Mouse (Mus musculus) liver, postnatal 0 days (tissue): Measurements from ENCODE around the gene Olfr65.

ENCODE experiments used
- CTCF ChIP-seq: sonication (generic); IDR thresholded peaks from 2 replicates; pipeline ENCODE4 v1.5.1; 2016; ENCODE audit warnings: antibody characterized with exemption, low read depth
- EP300 ChIP-seq: IDR thresholded peaks from 2 replicates; pipeline ENCODE4 v1.6.1; 2016; ENCODE audit warnings: antibody characterized with exemption, low read depth, mild to moderate bottlenecking

DNA sequence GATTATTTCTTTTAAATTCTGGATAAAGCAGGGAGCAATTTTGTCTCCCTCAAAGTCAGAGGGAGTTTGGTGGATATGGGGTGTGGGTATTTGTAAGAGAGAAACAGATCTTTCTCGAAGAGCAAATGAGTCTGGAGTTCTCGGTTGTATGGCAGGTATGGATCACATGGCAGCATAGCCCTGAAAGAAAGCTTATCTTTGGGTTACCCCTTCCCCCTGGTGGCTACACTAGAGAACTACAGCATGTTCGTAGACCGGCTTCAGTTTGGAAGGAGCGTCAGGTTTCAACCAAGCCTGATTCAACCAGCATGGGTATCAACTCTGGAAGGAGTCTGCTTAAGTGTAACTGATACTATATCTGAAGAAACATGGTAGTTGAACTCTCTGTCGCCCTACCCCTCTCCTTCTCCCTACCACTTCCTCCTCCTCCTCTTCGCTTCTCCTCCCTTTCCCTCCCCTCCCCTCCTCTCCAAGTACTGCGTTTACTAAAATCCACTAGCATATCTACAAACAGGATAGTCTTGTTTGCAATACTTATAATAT lies 9.8 kb downstream of the Olfr65 start:
- TF ChIP-seq EP300 (peak; percentile 52; the same call in 1 of the 2 replicates), CTCF (peak; percentile 85)
